Mouse (Mus musculus): ENCODE data around the gene Bbs9.

Bbs9 gene

DNA sequence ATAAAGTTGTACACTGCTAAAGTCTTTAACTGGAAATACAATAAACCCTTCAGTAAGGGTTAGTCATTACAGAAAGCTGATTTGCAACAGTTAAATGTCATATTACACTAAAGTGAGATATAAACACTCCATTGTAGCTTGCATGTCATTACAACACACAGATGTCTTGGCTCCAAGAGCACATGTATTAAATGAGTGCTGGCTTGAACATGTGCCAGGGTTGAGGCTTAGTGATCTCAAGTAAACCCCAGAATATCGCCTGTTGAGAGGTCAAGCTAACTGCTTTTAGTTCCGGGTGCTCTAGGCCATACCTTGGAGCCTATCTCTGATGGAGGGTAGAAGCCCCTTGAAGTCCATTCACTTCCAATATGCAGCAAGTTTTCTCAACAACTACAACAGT lies 273.1 kb downstream of the Bbs9 start:
- no peak for DNase-seq (ENCODE audit: extremely low spot score)

DNA sequence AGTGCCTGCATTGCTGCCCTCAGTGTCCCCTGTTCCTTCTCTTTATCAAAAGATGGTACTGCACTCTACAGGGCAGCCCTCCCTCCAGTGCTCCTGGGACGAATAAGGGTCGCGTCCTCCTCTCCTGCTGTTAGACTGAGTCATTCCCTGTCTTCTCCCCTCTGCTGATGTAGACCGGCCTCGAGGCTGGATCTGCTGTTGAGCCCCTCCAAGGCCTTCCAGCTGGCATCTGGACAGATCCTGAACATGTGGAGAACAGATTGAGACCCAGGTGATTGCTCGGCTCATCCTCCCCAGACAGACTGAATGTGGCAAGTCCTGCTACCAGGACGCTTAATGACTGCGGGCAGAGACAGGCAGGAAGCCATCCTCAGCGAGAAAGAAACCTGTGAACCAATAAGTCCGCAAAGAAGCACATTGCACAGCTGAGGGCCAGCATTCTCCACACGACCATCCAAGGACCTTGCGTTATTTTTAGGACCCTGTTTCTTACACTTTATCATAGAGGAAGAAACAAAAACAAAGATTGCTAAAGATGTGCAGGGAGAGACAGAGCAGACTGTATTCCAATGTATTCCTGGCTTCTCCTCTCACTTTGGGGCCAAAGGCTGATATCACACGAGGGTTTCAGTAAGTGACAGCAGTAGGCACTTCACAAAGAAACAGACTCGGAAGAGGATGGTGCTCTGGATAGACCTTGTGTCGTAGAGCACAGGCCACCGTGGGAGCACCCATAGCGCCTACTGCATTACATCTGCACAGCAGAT lies 275.4 kb downstream of the Bbs9 start:
- DNase-seq (ENCODE audit: extremely low spot score): no peak

DNA sequence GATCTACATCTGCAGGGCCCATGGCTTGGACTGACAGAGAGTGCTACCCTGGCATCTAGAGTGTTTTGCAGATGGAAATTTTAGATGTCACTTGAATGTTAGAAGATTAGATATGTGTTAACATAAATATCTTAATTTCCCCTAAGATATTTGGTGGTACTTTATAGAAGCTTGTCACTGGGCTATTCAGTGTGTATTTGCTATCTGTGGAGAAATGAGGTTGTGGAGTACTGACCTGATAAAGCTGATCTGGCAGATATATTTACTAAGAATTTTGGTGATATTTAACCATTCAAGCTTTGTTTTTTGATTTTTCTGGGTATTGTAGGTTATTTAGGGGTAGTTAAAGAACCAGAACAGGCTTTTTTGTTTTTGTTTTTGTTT lies 276.0 kb downstream of the Bbs9 start:
- DNase-seq (ENCODE audit: extremely low spot score): no peak

DNA sequence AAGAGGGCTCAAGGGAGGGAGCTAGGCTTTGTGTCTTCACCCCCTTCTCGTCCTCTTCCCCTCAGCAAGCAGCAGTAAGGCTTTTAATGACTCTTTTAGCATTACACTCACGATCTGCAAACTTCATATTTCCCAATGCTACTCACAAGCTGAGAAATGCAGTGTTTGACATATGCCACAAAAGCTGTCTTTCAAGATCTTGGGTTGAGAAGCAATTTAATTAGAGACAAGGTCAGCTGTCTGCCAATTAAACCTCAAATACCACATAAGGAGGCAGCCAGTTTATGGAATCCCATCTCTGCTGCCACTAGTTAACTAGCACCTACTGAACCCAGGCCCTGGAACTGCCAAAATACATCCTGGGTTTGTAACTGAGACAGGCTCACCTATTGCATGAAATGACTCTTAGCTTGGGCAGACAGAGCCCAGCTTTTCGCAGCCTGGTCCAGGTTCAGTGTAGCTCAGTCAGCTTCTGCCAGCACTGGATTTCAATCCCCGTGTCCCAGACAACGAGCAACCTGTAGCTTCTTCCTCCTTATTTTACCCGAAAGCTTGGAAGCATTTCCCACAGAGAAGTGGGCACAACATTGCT lies 278.7 kb downstream of the Bbs9 start:
- no peak for DNase-seq (ENCODE audit: extremely low spot score)

DNA sequence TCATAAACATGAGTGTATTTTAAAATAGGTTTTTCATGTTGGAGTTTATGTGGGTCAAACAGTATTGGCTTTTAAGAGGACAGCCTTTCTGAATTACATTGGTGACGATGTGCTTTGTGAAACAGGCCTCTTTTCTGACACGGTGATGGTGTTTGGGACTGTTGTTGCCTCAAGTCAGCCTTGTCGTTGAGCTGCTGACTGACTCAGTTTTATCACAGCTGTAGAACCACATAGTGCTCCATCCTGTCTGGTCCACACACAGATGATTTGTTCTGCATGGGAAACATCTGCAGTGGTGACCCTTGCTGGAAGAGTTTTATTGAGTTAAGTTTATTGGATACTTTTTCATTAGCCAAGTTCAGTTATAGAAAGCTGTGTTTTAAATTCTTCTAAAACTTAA lies 283.0 kb downstream of the Bbs9 start:
- no peak for DNase-seq (ENCODE audit: extremely low spot score)

DNA sequence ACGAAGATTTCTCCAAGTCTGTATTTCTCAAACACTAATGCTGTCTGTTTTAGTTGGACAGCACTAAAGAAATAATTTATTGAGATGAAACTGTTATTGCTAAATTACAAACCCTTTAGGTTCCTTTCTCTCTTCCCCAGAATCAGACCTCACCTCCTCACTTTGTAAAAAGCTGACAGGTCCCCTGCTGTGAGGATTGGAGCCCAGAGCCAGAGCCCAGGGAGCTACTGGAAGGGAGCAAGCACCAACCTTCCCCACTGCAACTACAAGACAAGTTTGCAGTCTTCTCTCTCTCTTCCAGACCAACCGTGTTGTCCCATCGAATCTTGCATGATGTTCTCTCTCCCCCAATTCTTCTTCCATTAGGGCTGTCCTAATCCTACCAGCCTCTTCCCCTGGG lies 283.7 kb downstream of the Bbs9 start:
- DNase-seq (ENCODE audit: extremely low spot score): no peak

DNA sequence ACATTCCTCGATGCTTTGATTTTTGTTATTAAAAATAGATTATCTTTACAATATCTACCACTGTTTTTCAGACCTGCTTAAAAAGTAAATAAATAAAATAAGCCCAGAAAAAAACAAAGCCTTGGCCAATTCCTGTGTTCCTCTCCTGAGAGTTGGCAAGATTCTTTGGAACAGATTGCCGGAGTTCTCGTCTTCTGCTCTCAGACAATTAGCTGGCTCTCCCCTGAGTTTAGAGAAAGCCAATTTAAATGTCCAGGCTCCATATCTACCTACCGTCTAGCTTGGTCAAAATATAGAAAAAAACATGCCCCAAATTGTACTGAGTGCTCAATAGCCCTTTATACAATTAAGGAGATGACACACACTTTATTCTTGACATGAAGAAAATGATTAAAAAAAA lies 284.9 kb downstream of the Bbs9 start:
- DNase-seq (ENCODE audit: extremely low spot score): no peak

DNA sequence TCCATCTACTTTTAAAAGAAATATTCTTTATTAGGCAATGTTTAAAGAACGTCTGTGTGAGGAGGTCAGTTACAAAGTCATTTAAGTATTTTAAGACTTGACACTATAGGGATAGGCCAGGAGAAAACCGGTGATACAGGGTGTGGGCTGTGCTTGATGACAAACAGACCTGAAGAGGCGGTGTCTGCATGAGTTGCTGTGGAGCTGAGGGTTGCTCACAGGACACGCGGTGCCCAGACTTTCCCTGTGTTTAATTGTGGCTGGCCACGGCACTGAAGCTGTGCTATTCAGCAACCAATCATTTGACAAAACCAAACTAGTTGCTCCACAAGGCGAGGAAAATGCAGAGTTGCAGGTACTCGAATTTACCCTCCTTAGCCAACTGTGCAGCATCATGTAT lies 286.0 kb downstream of the Bbs9 start:
- DNase-seq (ENCODE audit: extremely low spot score): no peak

DNA sequence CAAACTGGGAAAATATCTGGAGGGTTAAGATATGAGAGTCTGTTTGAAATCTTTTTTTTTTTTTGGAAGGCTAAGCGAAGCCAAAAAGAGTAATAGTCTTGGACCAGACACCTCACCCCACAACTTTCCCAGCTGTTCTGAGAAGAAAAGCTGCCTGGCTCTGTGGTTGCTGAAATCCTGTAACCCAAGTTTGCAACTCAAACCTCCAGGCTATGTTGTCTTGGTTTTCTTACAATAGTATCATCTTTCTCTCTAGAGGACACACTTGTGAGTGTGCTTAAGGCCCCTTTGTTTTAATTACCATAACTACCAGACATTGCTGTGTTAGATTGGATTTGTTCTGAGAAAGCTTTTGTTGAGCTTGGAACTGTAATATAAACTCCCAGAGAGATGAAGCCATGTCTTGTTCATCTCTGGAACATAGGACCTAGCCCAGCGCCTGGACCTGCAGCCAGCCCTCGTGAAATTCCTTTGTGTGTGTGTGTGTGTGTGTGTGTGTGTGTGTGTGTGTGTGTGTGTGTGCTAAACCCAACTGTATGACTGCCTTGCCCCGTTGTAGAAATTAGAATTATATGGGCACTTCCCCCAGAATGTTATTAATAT lies 290.2 kb downstream of the Bbs9 start:
- DNase-seq (ENCODE audit: extremely low spot score): no peak

DNA sequence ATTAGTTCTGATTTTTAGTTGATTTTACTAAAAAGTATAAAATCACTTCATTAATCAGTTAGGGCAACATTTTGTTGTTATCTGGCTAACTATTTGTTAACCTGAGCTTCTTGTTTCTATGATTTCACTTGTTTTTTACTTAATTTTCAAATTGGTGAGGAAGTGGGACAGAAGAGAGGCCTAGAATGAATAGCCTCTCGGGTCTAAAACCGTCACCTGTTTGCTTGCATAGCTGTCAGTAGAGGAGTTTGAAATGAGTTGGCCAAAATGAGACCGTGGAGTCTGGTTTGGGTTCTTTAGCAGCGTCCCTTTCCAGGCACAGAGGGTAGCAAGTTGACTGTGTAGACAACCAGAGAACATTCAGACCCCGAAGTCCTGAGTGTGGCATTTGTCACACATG lies 291.6 kb downstream of the Bbs9 start:
- DNase-seq (ENCODE audit: extremely low spot score): no peak

DNA sequence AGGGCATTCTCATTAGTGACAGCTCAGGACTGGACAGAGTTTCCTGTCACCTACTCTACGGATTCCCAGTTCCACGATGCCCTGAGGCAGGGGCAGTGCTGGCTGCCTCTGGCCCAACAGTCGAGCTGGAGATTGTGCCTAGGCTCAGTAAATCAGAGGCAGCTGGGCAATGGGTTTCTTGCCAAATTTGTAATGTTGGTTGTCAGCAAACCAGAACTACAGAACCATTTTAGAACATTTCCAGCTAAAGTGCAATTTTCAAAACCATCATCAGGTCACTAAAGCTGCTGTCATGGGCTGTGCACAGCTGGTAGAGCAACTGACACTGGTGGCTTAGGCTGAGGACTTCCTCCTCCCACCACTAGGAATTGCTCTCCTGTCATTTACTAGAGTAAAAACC lies 292.3 kb downstream of the Bbs9 start:
- DNase-seq (ENCODE audit: extremely low spot score): no peak

DNA sequence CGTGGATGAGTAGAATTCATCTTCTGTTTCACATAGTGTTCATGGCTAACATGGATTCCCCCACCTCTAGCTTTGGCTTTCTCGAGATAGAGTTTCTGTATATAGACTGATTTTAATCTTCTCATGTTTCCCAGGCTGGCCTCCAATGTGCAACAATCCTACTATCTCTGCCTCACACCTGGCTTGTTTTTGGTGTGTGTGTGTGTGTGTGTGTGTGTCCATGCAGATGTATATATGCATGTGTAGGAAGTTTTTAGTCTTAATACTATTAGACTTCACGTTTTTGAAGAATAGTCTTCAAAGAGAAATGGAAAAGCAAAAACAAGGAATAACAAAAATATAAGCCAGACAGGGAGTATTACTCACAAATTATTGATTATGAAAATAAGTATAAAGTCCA lies 296.3 kb downstream of the Bbs9 start:
- no peak for DNase-seq (ENCODE audit: extremely low spot score)

DNA sequence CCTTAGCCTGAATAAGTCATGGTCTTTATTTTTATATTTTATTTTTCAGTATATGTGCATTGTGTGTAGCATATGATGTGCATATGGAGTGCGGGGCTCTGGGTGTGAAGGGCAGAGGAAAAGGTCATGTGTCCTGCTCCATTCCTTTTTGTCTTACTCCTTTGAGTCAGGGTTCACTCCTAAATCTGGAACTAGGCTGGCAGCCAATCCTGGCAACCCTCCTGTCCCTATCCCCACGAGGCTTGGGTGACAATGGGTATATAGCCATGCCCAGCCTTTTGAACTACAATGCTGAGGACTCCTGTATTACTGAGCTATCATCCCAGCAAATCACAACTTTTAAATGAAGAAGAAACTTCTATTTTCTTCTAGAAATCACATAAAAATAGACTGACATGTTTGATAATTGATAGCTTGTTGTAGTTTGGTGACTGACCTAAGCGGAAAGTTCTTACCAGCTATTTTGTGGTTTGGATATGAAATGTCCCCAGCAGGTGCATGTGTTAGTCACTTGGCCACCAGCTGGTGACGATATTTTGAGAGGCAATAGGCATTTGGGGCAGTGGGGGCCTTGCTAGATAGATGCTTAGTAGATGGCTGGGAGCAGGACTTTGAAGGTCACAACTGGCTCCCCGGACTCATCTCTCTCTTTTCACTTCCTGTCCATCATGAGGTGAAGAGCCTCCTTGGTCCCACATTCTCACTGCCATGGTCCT lies 300.9 kb downstream of the Bbs9 start:
- DNase-seq (ENCODE audit: extremely low spot score): no peak

DNA sequence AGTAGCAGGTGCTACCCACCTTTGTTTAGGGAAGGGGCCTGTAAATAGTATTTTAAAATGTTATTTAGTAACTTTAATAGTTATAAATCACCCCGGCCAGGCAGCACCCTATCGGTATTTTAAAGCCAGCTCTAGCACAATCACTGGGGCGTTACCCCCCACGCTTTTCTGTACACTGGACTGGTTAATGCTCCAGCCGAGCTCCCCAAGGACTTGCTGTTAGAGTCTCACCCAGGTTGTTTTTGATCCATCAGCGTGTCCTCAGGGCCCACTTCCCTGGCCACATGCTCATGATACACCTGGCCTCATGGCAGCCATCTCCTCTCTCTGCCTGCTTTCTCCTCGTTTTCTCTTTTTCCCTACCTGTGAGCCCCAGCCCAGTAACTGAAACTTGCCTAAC lies 301.9 kb downstream of the Bbs9 start:
- no peak for DNase-seq (ENCODE audit: extremely low spot score)

DNA sequence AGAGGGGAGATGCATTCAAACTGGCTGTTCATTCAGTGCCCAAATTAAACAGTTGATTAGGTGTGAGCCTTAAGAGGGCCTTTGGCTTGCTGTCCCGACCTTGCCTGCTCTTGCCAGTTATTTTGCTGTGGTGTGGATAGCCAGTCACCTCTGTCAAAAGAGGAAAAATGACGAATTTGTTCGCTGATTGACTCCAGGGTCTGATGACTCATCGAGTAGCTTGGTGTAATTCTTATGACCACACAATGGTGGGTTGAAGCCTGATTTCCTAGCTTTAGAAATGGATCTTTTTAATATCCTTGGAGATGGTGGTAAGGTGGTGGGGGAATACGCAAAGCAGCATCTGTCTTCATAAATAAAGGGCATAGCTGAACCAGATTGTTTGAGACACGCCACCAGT lies 304.1 kb downstream of the Bbs9 start:
- DNase-seq (ENCODE audit: extremely low spot score): no peak

DNA sequence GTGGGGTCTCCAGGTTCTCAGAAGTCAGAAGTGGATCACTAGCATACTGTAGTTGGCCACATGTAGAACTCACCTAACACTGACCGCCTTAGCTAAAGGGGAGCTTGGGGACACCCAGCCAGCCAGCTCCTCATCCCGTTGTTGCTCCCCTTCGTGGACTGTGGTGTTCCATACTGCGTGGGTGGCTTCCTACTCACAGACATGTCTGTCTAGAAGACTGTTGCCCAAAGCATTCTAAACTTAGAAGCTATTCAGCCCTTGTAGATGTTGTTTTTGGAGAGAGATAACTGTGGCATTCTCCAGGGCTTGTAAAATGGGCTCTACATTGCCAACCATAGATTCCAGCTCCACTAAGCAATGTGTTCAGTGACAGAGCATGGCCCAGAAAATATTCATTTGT lies 310.5 kb downstream of the Bbs9 start:
- DNase-seq (ENCODE audit: extremely low spot score): no peak

DNA sequence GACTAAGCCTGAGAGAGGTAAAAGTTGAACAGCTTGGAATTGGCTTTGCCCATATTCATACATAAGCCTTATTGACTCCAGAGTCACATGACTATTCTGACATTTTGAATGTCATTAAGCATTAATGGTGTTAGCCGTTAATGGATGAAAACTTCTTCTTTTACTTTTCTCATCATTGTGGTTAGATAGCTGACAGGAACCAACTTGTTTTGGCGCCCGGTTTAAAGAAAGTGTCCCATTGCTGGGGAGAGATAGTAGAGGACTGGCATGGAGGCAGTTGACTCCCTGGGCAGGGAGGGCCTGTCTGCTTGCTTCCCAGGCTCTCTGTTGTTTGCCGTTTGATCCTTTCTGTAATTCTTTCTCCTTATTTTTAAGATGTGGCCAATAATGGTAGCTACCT lies 312.9 kb downstream of the Bbs9 start:
- DNase-seq (ENCODE audit: extremely low spot score): no peak

DNA sequence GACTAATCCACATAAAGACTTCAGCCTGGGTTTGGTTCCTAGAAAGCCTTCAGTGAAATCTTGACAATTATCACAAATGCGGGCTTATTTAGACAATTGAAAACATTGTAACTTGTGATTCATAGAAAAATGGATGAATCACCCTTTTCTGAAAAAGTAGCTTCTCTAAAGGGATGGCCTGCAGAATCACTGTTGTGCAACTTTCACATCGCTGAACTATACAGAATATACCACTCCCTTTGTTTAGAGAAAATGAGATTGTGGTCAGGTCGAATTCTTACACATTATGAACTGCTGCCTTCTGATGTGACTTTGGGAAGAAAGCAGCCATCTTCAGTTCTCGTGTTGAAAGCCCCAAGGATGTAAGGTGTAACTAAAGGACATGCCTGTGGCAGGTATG lies 313.3 kb downstream of the Bbs9 start:
- no peak for DNase-seq (ENCODE audit: extremely low spot score)

DNA sequence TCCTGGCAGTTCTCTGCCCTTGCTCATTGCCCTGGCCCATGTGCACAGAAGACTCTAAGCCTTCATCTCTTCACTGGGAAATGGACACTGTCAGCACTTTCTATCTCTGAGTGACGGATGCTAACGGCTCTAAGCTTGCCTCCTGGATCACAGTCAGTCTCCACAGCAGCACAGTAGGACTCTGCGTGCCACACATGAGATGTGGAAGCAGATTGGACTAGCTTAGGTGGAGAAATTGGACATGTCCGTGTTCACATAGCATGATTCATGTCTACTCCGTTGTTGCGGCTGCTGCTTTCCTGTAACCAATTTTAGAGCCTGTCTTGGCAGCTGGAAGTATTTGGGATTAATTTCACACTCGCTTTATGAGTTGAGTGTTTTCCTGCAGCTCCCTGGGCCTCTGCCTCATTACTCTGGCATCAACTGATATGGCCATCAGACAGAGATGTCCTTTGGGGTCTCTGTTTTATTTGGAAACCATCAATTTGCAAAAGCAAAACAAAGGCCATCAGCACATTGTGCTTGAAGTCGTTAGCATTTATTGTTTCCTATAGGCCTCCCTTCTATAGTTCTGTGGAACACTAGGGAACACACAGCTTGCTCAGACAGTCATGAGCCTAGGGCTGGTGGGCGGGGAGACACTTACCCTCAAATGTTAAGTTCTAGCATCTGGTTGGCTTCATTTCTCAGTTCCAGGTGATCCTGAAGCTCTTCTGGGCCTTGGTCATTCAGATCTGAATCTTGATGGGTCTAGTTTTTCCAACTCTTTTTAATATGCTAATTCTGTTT lies 314.1 kb downstream of the Bbs9 start:
- no peak for DNase-seq (ENCODE audit: extremely low spot score)

DNA sequence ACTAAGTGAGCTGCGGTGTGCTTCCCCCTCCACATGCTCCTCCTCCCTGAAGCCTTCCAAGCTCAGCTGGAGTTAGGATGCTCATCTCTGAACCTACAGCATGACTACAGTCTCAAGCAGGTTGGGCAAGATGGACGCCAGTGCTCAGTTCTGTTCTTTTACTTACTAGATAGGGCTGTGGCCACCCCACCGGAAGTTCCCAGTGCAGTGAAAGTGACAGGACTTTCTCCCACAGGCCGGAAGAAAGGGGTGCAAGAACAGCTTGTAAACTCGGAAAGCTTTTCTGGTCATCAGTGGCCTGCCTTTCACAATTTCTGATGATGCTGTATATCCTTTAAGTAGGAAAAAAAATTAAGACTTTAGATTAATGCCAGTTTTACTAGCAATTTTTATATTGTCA lies 315.7 kb downstream of the Bbs9 start:
- no peak for DNase-seq (ENCODE audit: extremely low spot score)

DNA sequence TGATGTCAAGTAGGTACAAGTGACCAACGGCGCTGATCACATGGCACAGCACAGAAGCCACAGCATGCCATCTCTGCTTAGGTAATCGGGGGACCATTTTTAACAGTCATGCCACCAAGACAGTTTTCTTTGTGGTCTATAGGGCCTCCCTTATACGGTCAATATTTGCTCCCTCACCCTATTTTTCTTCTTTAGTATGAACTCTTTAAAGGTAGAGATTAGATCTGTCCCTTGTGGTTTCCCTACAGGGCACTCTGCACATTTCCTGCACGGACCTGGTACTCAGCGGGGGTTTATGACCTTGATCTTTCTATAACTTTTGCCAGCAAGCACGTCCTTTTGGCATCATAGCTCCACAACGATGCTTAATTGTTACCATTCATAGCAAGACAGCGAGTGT lies 316.2 kb downstream of the Bbs9 start:
- no peak for DNase-seq (ENCODE audit: extremely low spot score)

DNA sequence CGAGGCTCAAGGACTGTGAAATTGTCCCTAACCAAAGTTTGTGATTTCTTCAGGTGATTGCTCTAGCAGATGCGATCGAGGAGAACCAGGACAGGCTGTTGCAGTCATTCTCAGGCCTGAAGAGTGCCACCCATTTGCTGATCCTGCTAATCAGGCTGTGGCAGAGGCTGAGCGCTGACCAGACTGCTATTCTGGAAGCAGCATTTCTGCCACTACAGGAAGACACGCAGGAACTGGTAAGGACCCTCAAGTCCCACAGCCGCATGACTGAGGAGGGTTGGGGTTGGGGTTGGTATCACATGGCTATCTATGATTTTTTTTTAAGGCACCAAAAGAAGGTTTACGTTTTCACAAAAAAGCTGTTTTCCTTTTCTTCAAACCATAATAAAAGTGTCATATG lies 318.2 kb downstream of the Bbs9 start:
- no peak for DNase-seq (ENCODE audit: extremely low spot score)
